Mouse (Mus musculus) heart, embryonic 13.5 days (tissue): Measurements from ENCODE around the gene 4933412E24Rik. TPM values are rescaled to one million over a fixed set of nuclear protein-coding genes. Genes with fewer than 3 reads are reported as not detected.

ENCODE experiments used
- ATAC-seq: fragments of 200-750 bp; cut with Nextera tagmentation; 2 replicates; pipeline ENCODE4 v1.8.0; 2017; ENCODE audit warnings: moderate TSS enrichment; ENCODE audit not compliant: insufficient number of reproducible peaks, low FRiP score, low TSS enrichment; ENCODE audit errors: extremely low read depth
- H3K27ac ChIP-seq: fragments of 300-500 bp; sonication (generic); replicated peaks from 2 replicates; pipeline ENCODE4 v1.5.1; 2015; ENCODE audit warnings: moderate library complexity, mild to moderate bottlenecking, inconsistent platforms
- H3K27me3 ChIP-seq: fragments of 300-500 bp; sonication (generic); replicated peaks from 2 replicates; pipeline ENCODE4 v1.6.1; 2015; ENCODE audit warnings: mild to moderate bottlenecking, inconsistent platforms
- H3K36me3 ChIP-seq: fragments of 300-500 bp; sonication (generic); 2 replicates; pipeline ENCODE4 v1.6.1; 2015; ENCODE audit warnings: mild to moderate bottlenecking, inconsistent platforms
- H3K4me1 ChIP-seq: fragments of 300-500 bp; sonication (generic); 2 replicates; pipeline ENCODE4 v1.6.1; 2015; ENCODE audit warnings: inconsistent platforms
- H3K4me2 ChIP-seq: fragments of 300-500 bp; sonication (generic); 2 replicates; pipeline ENCODE4 v1.6.1; 2015; ENCODE audit warnings: inconsistent platforms, mild to moderate bottlenecking, moderate library complexity
- H3K4me3 ChIP-seq: fragments of 300-500 bp; sonication (generic); 2 replicates; pipeline ENCODE4 v1.5.1; 2015; ENCODE audit warnings: moderate library complexity, mild to moderate bottlenecking, inconsistent platforms
- H3K9ac ChIP-seq: fragments of 300-500 bp; sonication (generic); 2 replicates; pipeline ENCODE4 v1.6.1; 2015; ENCODE audit warnings: inconsistent platforms, mild to moderate bottlenecking, moderate library complexity
- H3K9me3 ChIP-seq: fragments of 300-500 bp; sonication (generic); 2 replicates; pipeline ENCODE4 v1.6.1; 2016; ENCODE audit warnings: inconsistent platforms
- WGBS: fragments of 180-500 bp; shearing (Covaris S2); methylation state at CpG from one replicate; pipeline ENCODE4 v1.1.7; 2015; ENCODE audit warnings: mixed read lengths; 5-methylcytosine and 5-hydroxymethylcytosine counted together
- polyA plus RNA-seq: library from polyadenylated mRNA; unstranded; fragments of >200 nt; fragmentation: Nextera tagmentation; extraction: Ambion mirVana; gene quantifications from 2 replicates; pipeline ENCODE4 v1.2.1, GENCODE M21; 2015

The 4933412E24Rik gene
- polyA plus RNA-seq, result not detected in 2 replicates

GRCm38 (mm10) chr15:60016513-60016912 lies at the start of gene 4933412E24Rik:
Gene 4933412E24Rik, minus strand, starts transcription at chr15:60016613.
- no peak within 1 kb of the TSS for H3K4me2 ChIP-seq
- H3K4me1 ChIP-seq, result peaks cover 10% of the 10 kb centered on the region
- H3K9ac ChIP-seq, result no peak within 1 kb of the TSS
- no peaks in the 10 kb centered on the region for H3K9me3 ChIP-seq
- no peak within 1 kb of the TSS for H3K27ac ChIP-seq
- no peaks in the 10 kb centered on the region for H3K27me3 ChIP-seq
- WGBS, result 84% methylated on average over 7 of the region's 7 CpGs
- no peak within 1 kb of the TSS for H3K4me3 ChIP-seq
- no peak for ATAC-seq
- H3K36me3 ChIP-seq, result no peaks in the 10 kb centered on the region

- Histone ChIP-seq H3K4me3 (no peak overlapping the region), H3K4me2 (no peak overlapping the region), H3K27ac (no peak overlapping the region), H3K4me1 (no peaks in the 10 kb centered on the region), H3K27me3 (no peaks in the 10 kb centered on the region), H3K36me3 (no peaks in the 10 kb centered on the region), H3K9ac (no peak overlapping the region), H3K9me3 (no peaks in the 10 kb centered on the region)
- no peak for ATAC-seq
- WGBS, result 67% methylated on average over 3 of the region's 3 CpGs
These were observed 14.3 kb upstream of the 4933412E24Rik start for GRCm38 (mm10) chr15:60030728-60031127.

DNA sequence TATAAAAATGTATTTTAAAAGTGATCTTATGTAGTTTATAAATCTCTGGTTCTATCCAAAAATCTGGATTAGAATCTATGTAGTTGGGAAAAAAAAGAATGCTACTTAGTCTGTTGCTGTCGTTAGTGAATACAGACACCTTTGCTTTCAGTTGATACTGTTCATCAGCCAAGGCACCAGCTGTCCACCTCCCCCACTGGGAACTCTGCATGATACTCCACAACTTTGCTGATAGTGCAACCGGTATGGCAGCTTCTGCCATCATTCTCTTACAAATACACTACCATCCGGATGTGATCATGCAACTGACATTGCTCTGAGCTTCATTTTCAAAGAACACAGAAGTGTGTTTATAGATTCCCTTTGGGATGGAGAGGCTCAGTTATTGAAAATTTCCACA lies 4.8 kb upstream of the 4933412E24Rik start:
- ATAC-seq, result no peak
- H3K36me3 ChIP-seq, result no peaks in the 10 kb centered on the region
- H3K9ac ChIP-seq, result no peak overlapping the region
- H3K4me1 ChIP-seq, result no peaks in the 10 kb centered on the region
- no peak overlapping the region for H3K27ac ChIP-seq
- H3K9me3 ChIP-seq, result no peaks in the 10 kb centered on the region
- H3K27me3 ChIP-seq, result no peaks in the 10 kb centered on the region
- WGBS, result 22% methylated on average over 3 of the region's 3 CpGs
- no peak overlapping the region for H3K4me2 ChIP-seq
- no peak overlapping the region for H3K4me3 ChIP-seq

DNA sequence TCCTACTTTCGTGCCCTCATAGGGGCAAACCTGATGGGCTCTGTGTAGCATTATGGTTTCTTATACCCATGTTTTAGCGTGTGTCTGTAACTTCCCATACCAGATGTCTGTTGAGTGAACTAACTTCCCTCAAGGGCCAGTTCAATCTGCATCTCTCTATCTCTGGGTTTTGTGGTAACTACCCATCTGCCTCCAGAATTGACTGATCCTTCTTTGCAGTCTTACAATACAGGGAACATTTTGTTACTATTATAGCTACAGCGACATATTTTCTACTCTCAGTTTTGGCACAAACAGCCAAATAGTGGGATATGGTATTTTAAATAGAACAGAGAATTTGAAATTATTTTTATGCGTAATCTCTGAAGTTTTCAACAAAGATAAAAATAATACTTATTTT lies 6.2 kb downstream of the 4933412E24Rik start:
- no peak for ATAC-seq
- no peaks in the 10 kb centered on the region for H3K36me3 ChIP-seq
- H3K4me1 ChIP-seq, result peaks cover 7% of the 10 kb centered on the region
- H3K9me3 ChIP-seq, result no peaks in the 10 kb centered on the region
- WGBS, result 85% methylated on average over 4 of the region's 4 CpGs
- no peaks in the 10 kb centered on the region for H3K27me3 ChIP-seq
- H3K4me2 ChIP-seq, result no peak overlapping the region
- H3K4me3 ChIP-seq, result no peak overlapping the region
- no peak overlapping the region for H3K27ac ChIP-seq
- no peak overlapping the region for H3K9ac ChIP-seq

DNA sequence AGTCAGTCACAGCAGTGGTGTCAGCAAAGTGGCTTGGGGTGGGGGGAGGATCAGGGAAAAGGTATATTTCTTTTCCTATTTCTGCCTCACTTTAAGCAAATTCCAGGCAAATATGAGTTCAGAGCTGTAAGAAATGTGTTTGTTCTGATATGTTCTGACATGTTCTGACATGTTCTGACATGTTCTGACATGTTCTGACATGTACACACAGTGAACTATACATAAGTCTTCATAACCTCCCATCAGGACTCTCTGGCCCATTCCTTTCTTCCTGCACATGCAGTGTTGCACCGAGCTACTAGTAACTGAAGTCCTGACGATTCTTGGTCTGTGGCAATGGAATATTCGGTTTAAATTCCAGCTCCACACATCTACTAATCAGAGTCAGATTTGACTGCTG lies 6.8 kb downstream of the 4933412E24Rik start:
- ATAC-seq, result no peak

DNA sequence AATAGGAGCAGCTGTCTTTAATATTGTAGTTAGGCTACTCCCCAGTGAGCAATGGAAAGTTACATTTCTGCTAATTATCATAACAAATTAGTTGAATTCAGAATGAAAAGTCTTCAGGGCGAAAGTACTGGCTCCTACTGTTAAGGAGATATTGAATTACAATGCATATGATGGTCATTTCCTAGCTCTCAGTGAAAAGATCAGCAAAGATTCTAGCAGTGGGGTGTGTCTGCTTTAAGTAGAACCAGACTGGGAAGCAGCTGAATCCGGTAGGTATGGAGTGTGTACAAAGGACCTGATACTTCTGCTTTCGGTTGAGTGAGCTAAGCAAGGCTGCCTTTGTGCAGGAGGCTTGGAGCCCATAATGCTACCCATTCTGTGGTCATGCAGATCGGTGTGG lies 32.6 kb downstream of the 4933412E24Rik start:
- Histone ChIP-seq H3K4me1 (peaks cover 5% of the 10 kb centered on the region), H3K4me2 (no peak overlapping the region)
- WGBS, result 64% methylated on average over 4 of the region's 4 CpGs

More for the DNA sequence above, 6.8 kb downstream of the 4933412E24Rik start:
- WGBS, result 71% methylated on average over 3 of the region's 3 CpGs
- Histone ChIP-seq H3K27ac (no peak overlapping the region), H3K4me3 (no peak overlapping the region), H3K36me3 (no peaks in the 10 kb centered on the region), H3K4me1 (peaks cover under 1% of the 10 kb centered on the region), H3K9ac (no peak overlapping the region), H3K9me3 (no peaks in the 10 kb centered on the region), H3K27me3 (no peaks in the 10 kb centered on the region), H3K4me2 (no peak overlapping the region)

GRCm38 (mm10) chr15:59975310-59975709 lies 41.1 kb downstream of the 4933412E24Rik start:
- Histone ChIP-seq H3K4me1 (peaks cover 21% of the 10 kb centered on the region), H3K36me3 (no peaks in the 10 kb centered on the region), H3K9ac (no peak overlapping the region), H3K9me3 (peaks cover 4% of the 10 kb centered on the region; the same call in 1 of the 2 replicates), H3K4me3 (no peak overlapping the region), H3K27me3 (no peaks in the 10 kb centered on the region), H3K27ac (peak overlapping the region; percentile 36; the same call in 1 of the 2 replicates), H3K4me2 (no peak overlapping the region)
- 27% methylated on average over 3 of the region's 3 CpGs for WGBS
- ATAC-seq, result no peak

More for the DNA sequence above, 32.6 kb downstream of the 4933412E24Rik start:
- Histone ChIP-seq H3K27me3 (no peaks in the 10 kb centered on the region), H3K9me3 (no peaks in the 10 kb centered on the region), H3K36me3 (no peaks in the 10 kb centered on the region), H3K4me3 (no peak overlapping the region), H3K9ac (no peak overlapping the region), H3K27ac (no peak overlapping the region)
- no peak for ATAC-seq

- Histone ChIP-seq H3K27me3 (no peaks in the 10 kb centered on the region), H3K4me2 (no peak overlapping the region), H3K9ac (no peak overlapping the region), H3K4me1 (peaks cover 21% of the 10 kb centered on the region), H3K27ac (no peak overlapping the region), H3K36me3 (no peaks in the 10 kb centered on the region), H3K9me3 (peaks cover 4% of the 10 kb centered on the region; the same call in 1 of the 2 replicates), H3K4me3 (no peak overlapping the region)
- ATAC-seq, result no peak
- WGBS, result 64% methylated on average over 5 of the region's 5 CpGs
These were observed 41.8 kb downstream of the 4933412E24Rik start for GRCm38 (mm10) chr15:59974584-59974983.

DNA sequence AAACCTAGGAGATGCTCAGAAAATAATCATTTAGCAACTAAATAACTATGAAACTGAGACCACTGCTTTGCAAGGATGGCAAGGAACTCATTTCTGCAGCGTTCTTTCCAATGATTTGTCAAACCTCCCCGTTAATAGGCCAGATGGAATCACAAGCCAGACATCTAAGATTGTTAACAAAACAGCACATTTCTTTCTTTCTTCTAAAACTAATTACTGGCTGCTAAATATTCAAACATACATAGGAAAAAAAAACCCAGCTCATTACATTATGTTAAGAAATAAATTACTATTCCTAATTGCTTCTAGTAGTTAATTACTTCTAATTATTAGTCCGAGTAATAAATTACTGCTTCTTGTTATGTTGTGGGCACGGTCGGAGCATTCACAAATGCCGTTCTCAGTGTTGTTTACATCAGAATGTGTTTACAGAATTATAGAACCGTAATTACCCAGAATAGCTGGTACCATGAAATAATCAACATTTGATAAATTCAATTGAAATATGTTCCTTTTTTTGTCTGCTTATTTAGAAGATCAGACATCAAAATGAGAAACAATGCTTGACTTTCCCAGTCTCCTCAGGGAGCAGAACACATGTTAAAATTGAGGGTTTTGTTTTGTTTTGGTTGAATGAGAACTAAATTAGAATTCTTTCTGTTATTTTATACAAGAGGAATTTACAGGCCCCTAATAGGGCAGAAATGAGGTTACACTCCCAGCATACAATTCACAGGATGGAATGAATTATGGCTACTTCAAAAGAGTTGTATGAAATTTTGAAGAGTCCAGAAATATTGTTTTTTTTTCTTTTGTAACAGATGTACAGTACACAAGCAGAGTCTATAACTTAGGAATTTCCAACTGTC lies 42.5 kb downstream of the 4933412E24Rik start:
- WGBS, result 82% methylated on average over 7 of the region's 7 CpGs

More for the DNA sequence above, 42.5 kb downstream of the 4933412E24Rik start:
- Histone ChIP-seq H3K27me3 (no peaks in the 10 kb centered on the region), H3K4me2 (no peak overlapping the region), H3K9ac (no peak overlapping the region), H3K36me3 (no peaks in the 10 kb centered on the region), H3K27ac (no peak overlapping the region), H3K9me3 (peaks cover 4% of the 10 kb centered on the region; the same call in 1 of the 2 replicates), H3K4me1 (peaks cover 17% of the 10 kb centered on the region), H3K4me3 (no peak overlapping the region)
- ATAC-seq, result no peak
